Mouse (Mus musculus): ENCODE measurements around the gene Pnpla8. TPM values are rescaled to one million over a fixed set of nuclear protein-coding genes. Genes with fewer than 3 reads are reported as not detected.
"Not testable (repeated sequence)": the region's sequence is repeated elsewhere in the genome, so short reads cannot be mapped to it uniquely, and the experiment has no call there.

Gene Pnpla8
- polyA plus RNA-seq, 2 experiments from 2014 or later, result 23.4 to 25.4 TPM

DNA sequence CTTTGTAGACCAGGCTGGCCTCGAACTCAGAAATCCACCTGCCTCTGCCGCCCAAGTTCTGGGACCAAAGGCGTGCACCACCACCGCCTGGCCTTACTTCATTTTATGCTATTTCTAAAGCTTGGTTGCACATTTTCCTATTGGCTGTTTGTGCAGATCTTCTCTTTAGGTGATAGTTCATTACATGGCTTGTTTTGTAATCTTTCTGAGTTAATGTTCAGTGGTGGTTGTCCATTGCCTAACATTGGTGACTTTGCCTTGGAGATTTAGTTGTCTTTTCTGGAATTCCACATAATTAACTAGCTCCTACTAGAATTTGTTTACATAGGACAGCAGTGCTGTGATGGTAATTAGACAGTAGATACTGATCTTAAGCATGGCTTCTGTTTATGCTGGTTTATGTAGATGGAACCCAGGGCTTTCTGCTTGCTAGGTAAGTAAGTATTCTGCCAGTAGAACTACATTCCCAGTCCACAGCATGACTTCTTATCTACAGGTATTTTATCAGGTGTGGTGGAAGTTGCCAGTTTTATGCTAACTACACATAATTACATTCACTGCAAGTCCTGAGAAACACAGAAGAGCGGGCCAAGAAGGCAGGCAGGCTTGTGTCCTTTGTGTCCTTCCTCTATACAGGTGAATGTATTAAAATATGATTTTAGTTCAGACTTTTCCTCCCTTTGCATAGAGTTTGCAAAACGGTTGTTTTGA is 53.1 kb downstream of the Pnpla8 start:
- no peak for ATAC-seq

DNA sequence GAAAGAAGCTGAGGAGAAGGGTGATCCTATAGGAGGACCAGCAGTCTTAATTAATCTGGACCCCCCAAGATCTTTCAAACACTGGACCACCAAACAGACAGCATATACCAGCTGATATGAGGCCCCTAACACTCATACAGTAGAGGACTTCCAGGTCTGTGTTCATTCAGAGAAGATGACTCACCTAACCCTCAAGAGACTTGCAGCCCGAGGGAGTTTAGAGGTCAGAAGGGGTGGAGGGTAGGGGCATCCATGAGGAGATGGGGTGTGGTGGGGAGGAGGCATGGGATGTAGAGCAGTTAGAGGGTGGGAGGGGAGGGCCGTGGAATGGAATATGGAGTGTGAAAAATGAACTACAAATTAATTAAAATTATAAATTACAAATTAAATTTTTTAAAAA is 59.0 kb downstream of the Pnpla8 start:
- not testable (repeated sequence) for ATAC-seq

DNA sequence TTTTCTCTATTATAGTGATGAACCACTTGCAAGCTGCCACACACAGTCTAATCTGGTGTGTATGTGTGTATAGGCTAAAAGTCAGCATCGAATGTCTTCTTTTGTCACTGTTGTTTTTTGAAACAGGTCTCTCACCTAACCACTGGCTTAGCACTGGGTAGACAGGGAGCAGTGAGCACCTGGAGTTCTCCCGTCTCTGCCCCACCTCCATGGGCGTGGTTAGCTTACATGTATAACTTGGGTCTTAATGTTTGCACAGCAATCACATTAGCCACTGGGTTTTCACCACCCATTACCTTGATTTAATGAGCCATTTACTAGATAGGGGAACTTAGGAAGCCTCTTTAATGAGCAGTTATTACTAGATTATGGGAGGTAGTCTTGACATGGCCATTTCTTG is 60.4 kb downstream of the Pnpla8 start:
- no peak for ATAC-seq

DNA sequence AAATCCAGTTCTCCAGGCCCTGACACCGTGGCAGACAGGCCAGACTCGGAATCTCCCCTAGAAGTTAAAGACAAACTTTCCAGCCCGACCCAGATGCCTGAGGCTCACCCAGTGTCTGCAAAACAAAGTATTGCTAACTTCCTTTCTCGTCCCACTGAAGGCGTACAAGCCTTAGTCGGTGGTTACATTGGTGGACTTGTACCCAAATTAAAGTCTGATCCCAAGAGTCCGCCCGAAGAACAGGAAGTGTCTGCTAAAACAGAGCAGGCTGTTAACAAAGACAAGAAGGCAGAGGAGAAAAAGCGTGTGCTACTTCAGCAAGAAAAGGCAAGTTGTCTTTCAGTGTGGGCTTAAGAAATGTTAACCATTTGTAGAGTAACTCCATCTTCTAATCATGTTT is 62.2 kb downstream of the Pnpla8 start:
- no peak for ATAC-seq

DNA sequence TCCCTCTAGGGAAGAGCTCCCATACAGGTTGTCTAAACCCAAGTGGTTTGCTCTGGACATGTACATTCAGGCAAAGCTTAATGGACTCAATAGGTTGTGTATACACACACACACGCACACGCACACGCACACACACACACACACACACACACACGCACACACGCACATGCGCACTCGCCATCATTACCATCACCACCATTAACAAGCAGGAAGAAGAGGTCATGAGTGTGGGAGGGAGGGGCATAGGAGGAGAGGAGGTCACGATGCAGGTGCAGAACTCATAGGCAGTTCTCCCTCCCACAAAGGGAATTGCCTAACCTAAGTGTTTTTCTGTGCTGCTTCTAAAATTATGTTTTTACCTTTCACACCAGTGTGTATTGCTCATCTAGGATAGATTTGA is 65.8 kb downstream of the Pnpla8 start:
- ATAC-seq, result no peak

DNA sequence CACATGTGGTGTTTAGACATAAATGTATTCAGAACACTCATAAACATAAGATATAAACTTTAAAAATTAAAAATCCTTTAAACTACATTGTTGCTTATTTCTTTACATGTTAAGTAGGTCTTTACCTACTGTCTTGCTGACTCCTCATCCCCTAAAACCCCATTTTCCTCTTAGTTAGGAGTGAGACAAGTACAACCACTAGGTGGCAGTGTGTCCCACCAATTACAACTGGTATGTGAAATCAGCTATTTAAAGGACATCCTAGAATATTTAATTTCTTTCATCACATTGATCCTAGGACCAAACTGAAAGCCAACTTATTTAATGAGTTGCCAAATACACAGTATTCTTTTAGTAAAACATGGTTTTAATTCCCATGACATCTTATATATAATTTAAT is 71.1 kb downstream of the Pnpla8 start:
- peak; percentile 87 for ATAC-seq

DNA sequence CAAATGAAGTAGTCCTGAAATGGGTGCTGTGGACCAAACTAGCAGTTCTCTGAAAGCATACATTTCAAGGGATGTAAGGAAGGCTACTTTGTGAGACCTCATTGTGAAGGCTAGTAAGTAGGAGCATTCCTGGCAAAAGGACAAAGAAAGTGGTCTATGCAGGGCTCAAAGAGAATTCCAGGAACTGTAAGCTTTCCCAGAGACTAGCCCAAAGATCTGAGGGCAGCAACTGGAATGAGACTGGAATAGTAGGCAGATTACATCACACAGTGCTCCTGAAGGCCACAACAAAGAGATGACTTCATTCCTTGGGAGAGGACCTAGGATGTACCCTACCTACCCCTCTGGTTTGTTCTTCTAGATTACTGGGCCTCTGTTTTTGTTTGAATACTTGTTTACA is 79.6 kb downstream of the Pnpla8 start:
- ATAC-seq, result no peak

DNA sequence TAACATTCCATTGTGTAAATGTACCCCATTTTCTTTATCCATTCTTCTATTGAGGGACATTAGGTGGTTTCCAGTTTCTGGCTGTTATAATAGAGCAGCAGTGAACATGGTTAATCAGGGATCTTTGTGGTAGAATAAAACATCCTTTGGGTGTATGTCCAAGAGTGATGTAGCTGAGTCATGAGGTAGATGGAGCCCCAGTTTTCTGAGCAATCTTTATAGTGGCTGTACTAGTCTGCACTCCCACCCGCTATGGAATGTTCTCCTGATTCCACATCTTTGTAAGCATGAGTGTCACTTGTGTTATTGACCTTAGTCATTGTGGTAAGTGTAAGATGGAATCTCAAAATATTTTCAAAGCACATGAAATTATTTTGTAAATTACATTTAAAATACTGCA is 82.8 kb downstream of the Pnpla8 start:
- ATAC-seq, result no peak

DNA sequence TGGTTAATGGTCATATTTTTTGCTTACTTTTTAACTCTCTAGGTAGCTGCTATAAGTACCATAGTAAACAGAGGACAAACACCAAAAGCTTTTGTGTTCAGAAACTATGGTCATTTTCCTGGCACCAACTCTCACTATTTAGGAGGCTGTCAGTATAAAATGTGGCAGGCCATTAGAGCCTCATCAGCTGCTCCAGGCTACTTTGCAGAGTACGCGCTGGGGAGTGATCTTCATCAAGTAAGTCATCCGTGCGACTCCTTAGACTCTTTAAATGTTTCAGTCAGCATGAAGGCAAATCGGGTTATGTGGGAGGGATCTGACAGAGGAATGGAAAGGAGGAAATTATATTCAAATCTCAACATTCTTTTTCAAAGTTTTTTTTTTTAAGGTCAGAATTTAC is 83.7 kb downstream of the Pnpla8 start:
- no peak for ATAC-seq

DNA sequence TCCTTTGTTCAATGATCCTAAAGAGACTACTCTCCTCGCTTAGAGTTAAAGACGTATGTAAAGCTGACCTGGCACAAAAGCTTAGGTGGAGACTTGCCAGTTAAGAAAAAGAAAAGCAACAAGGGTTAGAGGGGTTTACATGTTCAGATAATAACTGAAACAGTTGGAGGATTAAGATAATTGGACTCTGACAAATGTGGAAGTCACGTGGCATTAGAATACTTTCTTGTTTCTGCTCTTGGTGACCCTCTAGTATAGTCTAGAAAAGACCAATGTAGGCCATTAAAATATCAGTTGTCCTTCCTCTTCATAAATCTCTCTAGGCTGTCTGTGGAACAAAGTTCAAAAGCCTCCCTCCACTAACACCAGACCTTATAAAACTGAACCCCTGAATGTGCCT is 87.1 kb downstream of the Pnpla8 start:
- no peak for ATAC-seq

DNA sequence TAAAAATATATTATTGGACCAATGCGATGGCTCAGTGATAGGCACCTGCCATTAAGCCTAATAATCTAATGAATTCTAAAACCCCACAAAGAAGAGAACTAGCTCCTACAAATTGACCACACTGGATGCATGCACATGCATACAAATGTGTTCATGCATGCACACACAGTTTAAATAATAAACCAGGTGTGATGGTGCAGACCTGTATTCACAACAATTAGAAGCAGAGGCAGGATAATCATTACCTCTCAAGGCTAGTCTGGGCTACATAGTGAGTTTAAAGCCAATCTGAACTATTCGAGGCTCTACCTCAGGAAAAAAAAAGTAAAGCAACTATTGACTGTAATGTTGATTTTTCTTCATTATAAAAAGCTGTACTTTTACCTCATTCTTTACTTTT is 94.0 kb downstream of the Pnpla8 start:
- no peak for ATAC-seq

DNA sequence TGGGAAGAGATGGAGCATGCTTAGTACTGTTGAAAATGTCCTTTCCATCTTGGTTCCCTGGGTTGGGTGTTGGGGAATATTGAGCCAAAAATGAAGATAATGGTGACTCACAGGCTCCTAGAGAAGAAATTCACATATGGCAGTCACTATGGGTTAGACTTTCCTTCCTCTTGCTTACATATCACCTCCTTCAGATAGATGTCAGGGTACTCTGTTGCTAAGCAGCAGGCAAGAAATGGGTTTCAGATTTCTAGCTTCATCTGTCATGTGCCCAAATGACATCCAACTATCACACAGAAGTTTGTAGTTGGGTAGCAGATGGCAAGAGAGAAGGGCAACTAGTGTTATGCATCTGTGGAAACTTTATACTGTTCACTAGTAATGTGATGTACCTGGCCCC is 103.9 kb downstream of the Pnpla8 start:
- no peak for ATAC-seq

DNA sequence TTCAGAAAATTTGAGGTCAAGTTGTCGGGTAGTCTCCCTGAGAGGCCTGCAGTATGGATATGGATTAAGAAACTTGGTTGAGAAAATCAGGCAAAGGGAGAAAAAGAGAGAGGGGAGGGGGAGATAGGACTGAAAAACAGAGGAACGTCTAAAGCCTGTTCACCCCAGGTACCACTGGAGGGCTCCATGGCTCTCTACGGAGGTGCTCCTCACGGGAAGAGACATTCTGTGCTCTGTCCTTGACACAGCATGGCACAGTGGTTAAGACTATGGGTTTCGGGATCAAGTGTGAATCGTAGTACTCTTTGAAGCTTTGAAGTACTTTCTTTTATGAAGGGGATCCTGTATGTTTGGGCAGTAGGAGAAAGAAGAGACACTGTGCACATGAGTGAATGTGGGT is 106.3 kb downstream of the Pnpla8 start:
- ATAC-seq, result no peak

DNA sequence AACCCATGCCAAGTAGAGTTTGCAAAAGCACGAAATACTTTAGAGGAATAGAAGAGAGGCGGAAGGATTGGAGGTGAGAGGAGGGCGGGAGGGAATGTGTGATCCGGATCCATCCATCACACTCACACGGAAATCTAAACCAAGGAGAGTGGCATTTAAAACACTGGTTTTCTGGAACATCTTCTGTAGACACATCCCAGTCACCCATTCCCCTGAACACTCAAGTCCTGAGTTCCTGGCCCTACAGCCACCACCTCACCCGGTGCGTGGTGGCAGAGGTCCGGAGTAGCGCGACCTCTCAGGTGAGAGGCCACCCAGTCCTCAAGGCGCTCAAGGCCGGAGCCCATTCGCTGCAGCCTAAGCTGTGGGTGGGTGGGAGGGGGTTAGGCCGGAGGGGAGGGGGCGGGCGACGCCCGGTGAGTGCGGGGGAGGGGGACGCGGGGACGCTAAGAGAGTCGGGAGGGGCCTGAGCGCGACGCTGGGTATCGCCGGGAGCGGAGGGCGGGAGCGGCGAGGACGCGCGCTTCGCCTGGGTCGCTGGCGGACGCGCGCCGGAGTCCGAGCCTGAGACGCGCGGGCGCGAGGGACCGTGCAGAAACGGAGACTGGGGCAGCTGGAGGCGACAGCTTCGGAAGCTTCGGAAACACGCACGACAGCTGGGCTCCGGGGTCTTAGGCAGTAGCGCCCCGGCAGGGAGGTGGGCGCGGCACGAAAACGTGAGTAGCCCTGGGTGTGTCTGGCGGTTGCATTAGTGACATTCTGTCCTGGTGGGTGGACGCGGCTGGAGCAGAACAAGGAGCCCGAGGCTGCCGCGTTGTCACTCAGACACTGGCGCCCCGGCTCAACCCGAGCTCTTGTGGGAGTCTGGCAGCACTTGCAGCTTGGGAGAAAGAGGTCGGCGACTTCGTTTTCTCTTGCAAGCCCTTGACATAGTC is 107.5 kb downstream of the Pnpla8 start, which contains the start of gene Nrcam:
Nrcam (plus strand) TSS at position 505 of the 935 bp plus-strand sequence.
- no peak for ATAC-seq

DNA sequence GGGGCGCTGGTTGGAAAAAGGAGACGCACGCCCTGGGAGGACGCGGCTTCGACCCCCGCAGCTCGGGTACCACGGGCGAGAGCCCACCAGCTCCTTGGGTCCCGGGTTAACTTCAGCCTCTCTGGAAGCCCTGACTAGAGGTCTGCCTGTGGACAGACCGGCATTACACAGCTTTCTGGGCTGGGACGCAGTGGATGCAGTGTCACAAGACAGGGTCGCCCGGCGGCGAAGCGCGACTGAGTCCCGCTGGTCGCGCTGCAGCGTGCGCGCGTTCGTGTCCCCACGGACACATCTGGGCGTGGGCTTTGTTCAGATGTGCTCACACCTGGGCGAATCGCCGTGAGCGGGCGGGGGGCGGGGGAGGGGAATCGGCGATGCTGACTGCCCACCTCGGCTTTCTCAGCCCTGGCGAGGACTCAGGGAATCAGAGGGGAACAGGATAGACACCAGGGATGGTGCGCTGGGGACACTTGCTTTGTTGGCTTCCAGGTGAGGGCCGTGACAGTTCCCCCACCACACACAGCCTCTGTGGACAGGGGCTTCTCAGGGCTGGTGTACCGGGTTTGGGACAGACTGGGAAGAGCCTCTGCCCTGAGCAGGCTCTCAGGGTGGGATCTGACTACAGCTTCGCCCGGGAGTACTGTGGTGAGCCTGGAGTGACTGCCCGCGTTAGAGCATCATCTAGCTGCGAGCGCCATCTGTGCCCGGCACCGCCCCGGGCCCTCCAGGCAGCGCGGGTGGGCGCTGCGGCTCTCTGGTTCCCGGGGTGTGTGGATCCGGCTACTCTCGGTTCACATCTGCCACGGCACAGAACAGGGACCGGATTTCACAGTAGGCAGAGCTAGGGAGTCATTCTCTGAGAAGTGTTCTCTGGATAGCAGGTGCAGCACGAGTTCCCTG is 108.4 kb downstream of the Pnpla8 start:
- no peak for ATAC-seq

DNA sequence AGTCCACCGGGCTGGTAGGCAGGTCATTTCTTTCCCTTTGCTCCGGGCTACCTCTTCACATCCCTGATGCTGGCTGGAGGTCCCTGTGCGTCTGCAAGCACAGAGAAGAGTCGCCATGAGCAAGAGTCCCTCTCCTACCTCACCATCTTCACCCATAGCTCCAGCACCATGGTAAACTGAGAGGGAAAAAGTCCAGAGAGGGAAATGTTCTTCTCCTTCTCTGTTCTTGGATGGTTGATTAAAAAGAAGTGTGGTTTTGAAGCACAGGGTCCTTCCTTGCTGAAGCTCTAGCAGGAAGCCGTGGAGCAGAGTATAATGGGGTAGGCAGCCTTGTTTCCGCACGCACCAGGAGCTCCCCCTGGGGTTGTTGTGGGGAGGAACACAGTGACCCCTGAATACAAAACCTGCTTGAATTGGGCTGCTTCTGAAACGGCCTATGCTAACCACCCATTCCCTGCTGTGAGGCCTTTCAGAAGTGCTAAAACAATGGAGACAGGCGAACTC is 109.1 kb downstream of the Pnpla8 start:
- ATAC-seq, result no peak

DNA sequence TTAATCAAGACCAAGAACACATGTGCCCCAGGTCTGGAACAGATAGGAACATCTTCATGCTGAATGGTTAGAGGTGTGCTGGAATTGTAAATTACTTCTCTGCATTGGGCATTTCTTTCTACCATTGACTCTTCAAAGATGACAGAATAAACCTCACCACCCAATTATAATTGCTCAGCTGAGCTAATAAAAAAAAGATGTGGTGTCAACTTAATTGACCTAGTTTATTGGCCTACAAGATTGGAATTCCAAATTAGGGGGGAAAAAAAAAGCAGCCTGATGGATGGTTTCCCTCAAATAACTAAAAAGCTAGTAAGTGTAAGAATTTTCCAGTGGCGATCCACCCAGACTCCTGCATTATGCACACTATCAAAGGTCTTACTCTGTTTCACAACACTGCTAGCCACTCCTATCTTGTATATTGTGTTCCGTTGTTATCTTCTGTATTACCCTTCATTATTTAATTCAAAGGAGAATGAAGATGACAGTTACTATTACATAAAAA is 116.0 kb downstream of the Pnpla8 start:
- no peak for ATAC-seq

DNA sequence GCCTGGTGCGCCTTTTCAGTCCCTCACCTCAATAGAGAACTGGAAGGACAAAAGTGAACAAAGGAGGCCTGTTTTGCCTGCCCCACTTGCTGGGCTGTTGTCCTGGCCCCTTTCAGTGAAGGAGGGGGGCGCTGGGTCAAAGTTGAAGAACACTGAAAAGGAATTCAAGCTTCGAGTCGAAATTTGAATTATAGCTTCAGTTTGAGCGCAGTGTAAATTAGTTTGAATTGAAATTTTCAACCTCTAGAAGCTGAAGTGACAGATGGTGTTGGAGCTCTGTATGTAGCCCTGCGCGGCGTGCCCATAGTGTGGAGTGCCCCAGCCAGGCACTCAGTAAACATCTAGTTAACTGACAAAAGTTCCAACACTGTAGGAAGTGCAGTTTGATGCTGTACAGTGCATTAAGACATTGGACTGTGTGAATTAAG is 117.0 kb downstream of the Pnpla8 start:
- ATAC-seq, result no peak

DNA sequence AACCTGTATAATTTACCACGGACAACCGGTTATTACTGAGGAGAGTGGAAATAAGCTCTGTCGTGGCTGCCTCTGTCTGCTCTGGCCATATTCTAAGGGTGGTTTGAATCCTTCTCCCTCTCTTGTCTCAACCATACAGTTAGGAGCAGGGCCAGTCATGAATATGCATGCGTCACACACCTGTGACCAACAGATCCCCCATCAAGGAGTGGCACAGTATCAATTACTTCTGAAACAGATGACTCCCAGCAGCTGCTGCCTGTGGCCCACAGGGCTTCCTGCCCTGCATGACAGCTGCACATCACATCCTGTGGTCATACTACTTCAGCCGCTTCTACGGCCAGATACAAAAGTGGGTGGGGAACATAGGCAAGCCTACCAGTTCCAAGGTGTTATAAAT is 122.9 kb downstream of the Pnpla8 start:
- no peak for ATAC-seq

DNA sequence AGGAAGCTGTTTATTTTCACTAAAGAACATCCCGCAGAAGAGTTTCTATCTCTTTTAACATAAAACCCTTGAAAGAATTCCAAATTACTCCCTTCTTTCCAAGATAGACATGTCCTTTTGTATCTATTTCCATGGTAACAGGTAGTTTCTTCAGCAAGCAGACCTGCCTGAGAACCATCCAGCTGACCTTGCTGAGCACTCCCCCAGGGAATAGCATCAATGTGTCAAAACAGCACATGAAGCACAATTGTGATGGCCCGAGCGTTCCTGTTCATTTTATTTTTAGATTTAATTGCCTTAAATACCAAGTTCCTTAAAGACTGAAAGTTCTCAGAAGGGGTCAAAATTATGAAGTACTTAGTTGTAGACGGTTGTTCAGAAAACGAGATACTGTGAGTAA is 124.1 kb downstream of the Pnpla8 start:
- no peak for ATAC-seq

DNA sequence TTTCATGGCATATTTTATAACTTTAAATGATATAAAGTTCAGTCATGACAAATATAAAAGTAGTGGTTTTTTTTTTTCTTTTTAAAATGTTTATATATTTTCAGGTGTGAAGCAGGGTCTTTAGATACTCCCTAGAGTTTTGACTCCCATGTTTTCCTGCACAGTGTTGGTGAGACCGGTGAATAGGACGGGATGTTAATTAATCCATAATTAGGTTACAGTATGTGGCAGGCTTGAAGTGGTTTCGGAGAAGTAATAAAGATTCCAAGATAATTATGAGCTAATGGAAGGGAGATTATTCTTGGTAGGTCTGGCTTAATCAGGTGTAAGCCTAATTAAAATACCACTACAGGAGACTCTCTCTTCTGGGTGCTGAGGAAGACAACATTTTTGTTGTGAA is 125.0 kb downstream of the Pnpla8 start:
- ATAC-seq, result no peak

DNA sequence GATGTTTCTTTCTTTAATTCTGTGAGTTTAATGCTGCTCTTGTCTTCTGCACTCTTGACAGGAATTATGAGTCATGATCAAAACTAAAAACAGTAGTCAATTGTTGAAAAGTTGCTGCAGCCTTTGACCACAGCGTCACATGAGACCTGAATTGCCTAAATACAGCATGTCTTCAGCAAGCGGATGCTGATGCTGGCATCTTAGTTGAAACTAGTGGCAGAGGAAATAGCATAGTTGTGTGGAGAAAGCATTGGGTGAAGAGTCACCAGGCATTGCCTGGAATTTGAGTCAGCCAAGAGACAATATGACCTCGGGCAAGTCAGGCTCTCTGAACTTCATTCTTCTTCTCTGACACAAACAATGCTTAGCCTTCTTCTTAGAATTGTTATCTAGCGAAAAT is 133.9 kb downstream of the Pnpla8 start:
- ATAC-seq, result no peak

DNA sequence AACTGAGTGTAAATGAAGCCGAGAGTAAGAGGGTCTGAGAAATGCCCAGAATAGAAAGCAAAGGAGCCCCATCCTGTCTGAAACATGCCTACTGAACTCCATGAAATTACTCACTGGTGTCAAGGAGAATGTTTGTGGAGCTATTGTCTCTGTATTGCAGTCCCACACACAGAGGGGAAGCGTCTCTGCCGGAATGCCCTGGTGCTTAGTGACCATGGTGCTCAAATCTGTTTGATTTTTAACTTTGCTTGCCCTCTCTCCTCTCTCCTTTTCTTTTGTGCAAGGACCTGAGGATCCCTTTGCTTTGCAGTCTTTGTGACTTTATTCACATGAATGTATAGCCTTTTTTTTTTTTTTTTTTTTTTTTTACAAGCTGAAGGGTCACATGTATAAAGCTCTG is 136.3 kb downstream of the Pnpla8 start:
- ATAC-seq, result no peak

Data from activated CD4-positive, CD25-positive, alpha-beta regulatory T cell, adult 4 months (primary cell).